Mouse (Mus musculus): ENCODE measurements around the gene Sdsl. TPM values are rescaled to one million over a fixed set of nuclear protein-coding genes. Genes with fewer than 3 reads are reported as not detected.

The Sdsl gene
- total RNA-seq, 2 experiments from 2014 or later, result 61.7 to 63.9 TPM

GRCm38 (mm10) chr5:120495703-120496226 is 23.2 kb upstream of the Sdsl start:
- DNase-seq (ENCODE audit: low spot score in 2 of 2), result no peak

- no peak for DNase-seq (ENCODE audit: low spot score in 2 of 2)
These were observed 22.6 kb upstream of the Sdsl start for GRCm38 (mm10) chr5:120495064-120495702.

- DNase-seq (ENCODE audit: low spot score in 2 of 2), result no peak
These were observed 21.3 kb upstream of the Sdsl start for GRCm38 (mm10) chr5:120493873-120494395.

GRCm38 (mm10) chr5:120493440-120493839 is 20.8 kb upstream of the Sdsl start:
- DNase-seq (ENCODE audit: low spot score in 2 of 2), result no peak

- DNase-seq (ENCODE audit: low spot score in 2 of 2), result no peak
These were observed 19.8 kb upstream of the Sdsl start for GRCm38 (mm10) chr5:120492437-120492836.

- DNase-seq (ENCODE audit: low spot score in 2 of 2), result no peak
These were observed 18.1 kb upstream of the Sdsl start for GRCm38 (mm10) chr5:120490679-120491192.

GRCm38 (mm10) chr5:120487844-120488243 is 15.2 kb upstream of the Sdsl start:
- no peak for DNase-seq (ENCODE audit: low spot score in 2 of 2)

GRCm38 (mm10) chr5:120483399-120483798 is 10.8 kb upstream of the Sdsl start:
- DNase-seq (ENCODE audit: low spot score in 2 of 2), result no peak

- DNase-seq (ENCODE audit: low spot score in 2 of 2), result no peak
These were observed 8.6 kb upstream of the Sdsl start for GRCm38 (mm10) chr5:120481205-120481604.

- no peak for DNase-seq (ENCODE audit: low spot score in 2 of 2)
These were observed 6.9 kb upstream of the Sdsl start for GRCm38 (mm10) chr5:120479538-120479937.

- no peak for DNase-seq (ENCODE audit: low spot score in 2 of 2)
These were observed 5.4 kb upstream of the Sdsl start for GRCm38 (mm10) chr5:120477993-120478392.

- no peak for DNase-seq (ENCODE audit: low spot score in 2 of 2)
These were observed 3.7 kb upstream of the Sdsl start, which contains the start of gene Sds for GRCm38 (mm10) chr5:120476296-120476695. Sds (plus strand) TSS chr5:120476526.

- no peak for DNase-seq (ENCODE audit: low spot score in 2 of 2)
These were observed 3.3 kb upstream of the Sdsl start for GRCm38 (mm10) chr5:120475861-120476260.

- DNase-seq (ENCODE audit: low spot score in 2 of 2), result no peak
These were observed 751 bp upstream of the Sdsl start for GRCm38 (mm10) chr5:120473361-120473760.

- DNase-seq (ENCODE audit: low spot score in 2 of 2), result no peak
These were observed 1.1 kb downstream of the Sdsl start for GRCm38 (mm10) chr5:120471538-120471937.

GRCm38 (mm10) chr5:120468830-120469229 is 3.8 kb downstream of the Sdsl start:
- no peak for DNase-seq (ENCODE audit: low spot score in 2 of 2)

- no peak for DNase-seq (ENCODE audit: low spot score in 2 of 2)
These were observed 4.3 kb downstream of the Sdsl start for GRCm38 (mm10) chr5:120468336-120468735.

GRCm38 (mm10) chr5:120467026-120467425 is 5.6 kb downstream of the Sdsl start:
- DNase-seq (ENCODE audit: low spot score in 2 of 2), result no peak

GRCm38 (mm10) chr5:120465860-120466259 is 6.8 kb downstream of the Sdsl start:
- no peak for DNase-seq (ENCODE audit: low spot score in 2 of 2)

- DNase-seq (ENCODE audit: low spot score in 2 of 2), result no peak
These were observed 7.5 kb downstream of the Sdsl start for GRCm38 (mm10) chr5:120465062-120465461.

- no peak for DNase-seq (ENCODE audit: low spot score in 2 of 2)
These were observed 8.3 kb downstream of the Sdsl start for GRCm38 (mm10) chr5:120464321-120464720.

- no peak for DNase-seq (ENCODE audit: low spot score in 2 of 2)
These were observed 10.7 kb downstream of the Sdsl start for GRCm38 (mm10) chr5:120461902-120462301.

GRCm38 (mm10) chr5:120459133-120459532 is 13.5 kb downstream of the Sdsl start:
- no peak for DNase-seq (ENCODE audit: low spot score in 2 of 2)

Measured in adrenal gland, postnatal 4 days (tissue).